Mouse (Mus musculus) gastrocnemius, postnatal 10 days (tissue): Measurements from ENCODE around the gene Ano2. TPM values are rescaled to one million over a fixed set of nuclear protein-coding genes. Genes with fewer than 3 reads are reported as not detected.

ENCODE experiments used
- DNase-seq: peaks from one replicate; pipeline ENCODE4 v3.0.0; 2021; ENCODE audit warnings: mixed read lengths
- total RNA-seq, 2 experiments: library from RNA; stranded (reverse); gene quantifications; 2 replicates each; pipeline ENCODE4 v1.2.3; 2021

The Ano2 gene
- total RNA-seq, 2 experiments from 2014 or later = 0.12 to 0.14 TPM

- no peak for DNase-seq
Observed at GRCm38 (mm10) chr6:126057706-126058105, 367.5 kb downstream of the Ano2 start.

GRCm38 (mm10) chr6:126080531-126080930 lies 390.3 kb downstream of the Ano2 start:
- no peak for DNase-seq

GRCm38 (mm10) chr6:126086321-126086950 lies 396.2 kb downstream of the Ano2 start:
- DNase-seq = no peak

- DNase-seq = no peak
Observed at GRCm38 (mm10) chr6:126088489-126089265, 398.5 kb downstream of the Ano2 start.

Other genes with a start within 250 kb of the Ano2 start
- gene Cd9, start 195.6 kb upstream of the Ano2 start, total RNA-seq = 10 to 100 TPM; 84.5 to 86.4 TPM
- gene Vwf, start 143.6 kb upstream of the Ano2 start, total RNA-seq = 10 to 100 TPM; 26.5 to 27.6 TPM